Mouse (Mus musculus) small intestine, adult 2 months (tissue): ENCODE measurements at regions not wholly inside any gene's neighbourhood (a gene's known extent, or its start where the extent isn't known, plus 50 kb on each side); places are given as distances from the start of the nearest gene placed in this dataset.

Source experiments
- H3K27ac ChIP-seq: fragments of 200-500 bp; 2 replicates; pipeline ENCODE4 v1.5.1; 2012; ENCODE audit warnings: low read depth, low read length, control low read depth, inconsistent platforms; ENCODE audit not compliant: insufficient read depth
- H3K27me3 ChIP-seq: fragments of 200-500 bp; 2 replicates; pipeline ENCODE4 v1.6.1; 2012; ENCODE audit warnings: mild to moderate bottlenecking, moderate library complexity, low read length, inconsistent platforms; ENCODE audit not compliant: control insufficient read depth, insufficient read depth
- H3K36me3 ChIP-seq: fragments of 200-500 bp; 2 replicates; pipeline ENCODE4 v1.6.1; 2012; ENCODE audit warnings: mild to moderate bottlenecking, low read length, control low read depth, inconsistent platforms; ENCODE audit not compliant: control insufficient read depth, insufficient read depth
- H3K4me1 ChIP-seq: fragments of 200-500 bp; 2 replicates; pipeline ENCODE4 v1.6.1; 2012; ENCODE audit warnings: low read length, inconsistent platforms, mixed read lengths; ENCODE audit not compliant: control insufficient read depth, insufficient read depth, insufficient read length
- H3K4me3 ChIP-seq: fragments of 200-500 bp; 2 replicates; pipeline ENCODE4 v1.5.1; 2012; ENCODE audit warnings: low read depth, mild to moderate bottlenecking, control low read depth, inconsistent platforms, low read length, moderate library complexity
- CTCF ChIP-seq: fragments of 200-500 bp; IDR thresholded peaks from 2 replicates; pipeline ENCODE4 v1.5.1; 2012; ENCODE audit warnings: low read depth, mild to moderate bottlenecking, control low read depth, inconsistent platforms, low read length, moderate library complexity, mixed read lengths; ENCODE audit not compliant: insufficient replicate concordance, insufficient read length; ENCODE audit errors: extremely low read depth
- POLR2A ChIP-seq: fragments of 200-500 bp; IDR thresholded peaks from 2 replicates; pipeline ENCODE4 v1.6.1; 2012; ENCODE audit warnings: low read depth, mild to moderate bottlenecking, control low read depth, inconsistent platforms, low read length, moderate library complexity
- WGBS: fragments of 180-500 bp; shearing (Covaris S2); methylation state at CpG from one replicate; pipeline ENCODE4 v1.1.7; 2018; 5-methylcytosine and 5-hydroxymethylcytosine counted together

DNA sequence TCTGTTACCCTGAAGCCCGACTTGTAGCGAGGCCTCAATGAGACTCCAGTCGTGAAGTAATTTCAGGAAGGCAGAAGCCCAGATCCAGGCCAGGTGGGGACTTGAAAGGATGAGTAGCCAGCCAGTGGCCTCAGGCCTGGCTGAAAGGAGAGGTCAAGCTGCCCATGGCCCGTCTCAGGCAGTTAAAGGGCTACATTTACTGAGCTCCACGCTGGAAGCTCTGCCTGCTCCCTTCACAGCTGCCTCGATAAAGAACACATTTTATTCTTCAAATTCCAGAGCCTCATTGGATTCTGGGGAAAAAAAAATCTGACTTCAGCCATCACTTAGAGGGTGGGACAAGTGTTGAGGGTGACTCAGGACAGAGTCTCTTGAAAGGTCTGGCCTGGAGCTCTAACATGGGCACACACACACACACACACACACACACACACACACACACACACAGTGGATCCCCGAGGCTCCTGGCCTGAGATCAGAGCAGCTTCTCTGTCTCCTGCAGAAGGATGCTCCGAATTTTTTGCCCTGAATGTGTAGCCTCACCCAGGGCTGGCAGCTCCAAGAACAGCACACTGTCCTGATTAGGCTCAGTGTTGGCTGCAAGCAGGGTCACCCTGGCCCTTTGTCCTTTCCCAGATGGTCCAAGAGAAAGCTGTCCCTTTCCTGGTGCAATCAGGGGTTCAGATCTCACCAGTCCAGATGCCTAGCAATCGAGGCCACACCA, 53.0 kb downstream of the Gadd45g start:
- H3K4me3 ChIP-seq, result no peak overlapping the region
- WGBS, result 73% methylated on average over 9 of the region's 9 CpGs
- no peaks in the 10 kb centered on the region for H3K36me3 ChIP-seq
- peaks cover 12% of the 10 kb centered on the region for H3K4me1 ChIP-seq
- H3K27me3 ChIP-seq, result no peaks in the 10 kb centered on the region
- TF ChIP-seq CTCF (no peak), POLR2A (no peak)
- H3K27ac ChIP-seq, result no peak overlapping the region

DNA sequence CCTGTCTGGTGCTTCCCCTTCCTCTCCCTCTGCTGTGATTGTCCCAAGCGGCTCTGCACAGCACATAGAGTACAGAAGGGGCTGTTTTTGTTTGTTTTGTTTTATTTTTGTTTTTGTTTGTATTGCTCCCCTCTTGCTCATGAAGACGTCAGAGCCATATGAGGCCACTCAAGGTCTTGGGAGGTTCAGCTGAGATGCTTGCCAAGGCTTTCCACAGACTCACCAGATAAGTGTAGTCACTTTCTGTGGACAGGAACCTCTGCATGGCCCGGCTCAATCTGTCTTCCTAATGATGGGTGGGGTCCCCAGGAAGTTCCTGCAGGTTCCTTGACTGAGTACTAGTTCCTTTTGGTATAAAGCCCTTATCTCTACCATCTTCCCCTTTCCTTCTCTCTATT, 53.6 kb downstream of the Gadd45g start:
- Histone ChIP-seq H3K27me3 (no peaks in the 10 kb centered on the region), H3K36me3 (no peaks in the 10 kb centered on the region), H3K27ac (no peak overlapping the region), H3K4me3 (no peak overlapping the region), H3K4me1 (peaks cover 12% of the 10 kb centered on the region)
- 52% methylated on average over 3 of the region's 3 CpGs for WGBS
- no peak for TF ChIP-seq POLR2A

DNA sequence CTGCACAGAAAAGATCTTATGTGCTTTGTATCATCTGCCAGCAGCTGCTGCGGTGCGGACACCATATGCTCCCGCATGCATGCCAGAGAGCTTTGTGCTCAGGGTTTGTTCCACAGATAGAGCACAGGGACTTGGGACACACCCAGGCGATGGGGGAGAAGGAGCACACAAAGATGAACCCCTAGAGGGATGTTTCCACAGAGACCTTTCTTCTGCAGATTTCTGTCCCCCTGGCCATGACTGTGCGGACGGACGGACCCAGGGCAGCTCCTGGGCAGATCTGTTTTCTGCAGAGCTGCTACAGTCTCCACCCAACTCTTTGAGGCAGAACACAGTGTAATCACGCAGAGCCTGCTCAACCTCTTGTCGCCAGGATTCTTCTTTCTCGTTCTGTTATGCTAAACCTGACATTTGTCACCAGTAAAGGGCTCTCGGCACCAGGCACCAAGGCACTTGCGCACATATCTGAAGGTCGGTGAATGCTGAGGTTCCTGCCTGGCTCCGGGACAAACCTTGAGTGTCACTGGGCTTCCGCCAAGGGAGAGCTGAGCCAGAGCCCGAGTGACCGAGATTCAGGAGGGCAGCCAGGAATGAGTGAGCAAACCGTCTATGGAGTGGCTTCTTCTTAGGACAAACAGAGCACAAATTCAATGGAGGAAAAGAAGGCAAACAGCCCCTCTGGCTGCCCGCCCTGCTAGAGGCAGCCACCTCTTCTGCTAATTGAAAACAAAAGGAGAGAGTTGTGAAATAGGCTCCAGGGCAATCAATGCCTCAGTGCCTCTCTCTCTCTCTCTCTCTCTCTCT, 56.2 kb downstream of the Gadd45g start:
- 36% methylated on average over 19 of the region's 19 CpGs for WGBS
- no peaks in the 10 kb centered on the region for H3K36me3 ChIP-seq

GRCm38 (mm10) chr13:51903324-51903939, 57.0 kb downstream of the Gadd45g start:
- WGBS, result 71% methylated on average over 11 of the region's 11 CpGs
- TF ChIP-seq CTCF (no peak), POLR2A (no peak)
- Histone ChIP-seq H3K4me1 (peaks cover 8% of the 10 kb centered on the region), H3K27ac (no peak overlapping the region), H3K36me3 (no peaks in the 10 kb centered on the region), H3K4me3 (no peak overlapping the region), H3K27me3 (no peaks in the 10 kb centered on the region)

More for the DNA sequence above, 56.2 kb downstream of the Gadd45g start:
- Histone ChIP-seq H3K27me3 (no peaks in the 10 kb centered on the region), H3K4me3 (no peak overlapping the region), H3K4me1 (peaks cover 12% of the 10 kb centered on the region), H3K27ac (no peak overlapping the region)
- TF ChIP-seq POLR2A (no peak), CTCF (no peak)

DNA sequence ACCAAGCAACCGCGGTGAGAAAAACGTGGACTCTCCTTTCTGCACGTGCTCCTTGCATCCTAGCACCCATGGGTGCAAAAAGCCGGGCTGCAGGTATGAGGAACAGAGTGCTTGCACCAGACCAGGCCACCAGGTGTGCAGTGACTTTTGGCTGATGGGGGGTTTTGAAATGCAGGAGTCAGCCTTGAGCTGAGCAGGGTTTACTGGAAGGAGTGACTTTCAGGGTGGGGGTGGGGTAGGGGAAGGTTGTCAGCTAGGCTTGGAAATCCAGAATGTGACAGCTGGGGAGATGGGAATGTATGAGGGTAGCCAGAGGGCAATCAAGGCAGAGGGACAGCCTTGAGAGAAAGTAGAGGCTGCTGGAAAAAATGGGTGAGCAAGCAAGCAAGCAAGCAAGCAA, 58.8 kb downstream of the Gadd45g start:
- TF ChIP-seq POLR2A (no peak), CTCF (no peak)
- no peaks in the 10 kb centered on the region for H3K27me3 ChIP-seq
- 81% methylated on average over 5 of the region's 5 CpGs for WGBS
- no peak overlapping the region for H3K27ac ChIP-seq
- no peak overlapping the region for H3K4me3 ChIP-seq
- H3K4me1 ChIP-seq, result peaks cover 8% of the 10 kb centered on the region
- no peaks in the 10 kb centered on the region for H3K36me3 ChIP-seq

- Histone ChIP-seq H3K36me3 (no peaks in the 10 kb centered on the region), H3K27me3 (no peaks in the 10 kb centered on the region), H3K27ac (no peak overlapping the region), H3K4me1 (peaks cover 10% of the 10 kb centered on the region), H3K4me3 (no peak overlapping the region)
- TF ChIP-seq POLR2A (no peak), CTCF (no peak)
- 68% methylated on average over 3 of the region's 3 CpGs for WGBS
These were observed 59.6 kb downstream of the Gadd45g start for GRCm38 (mm10) chr13:51906103-51906502.

DNA sequence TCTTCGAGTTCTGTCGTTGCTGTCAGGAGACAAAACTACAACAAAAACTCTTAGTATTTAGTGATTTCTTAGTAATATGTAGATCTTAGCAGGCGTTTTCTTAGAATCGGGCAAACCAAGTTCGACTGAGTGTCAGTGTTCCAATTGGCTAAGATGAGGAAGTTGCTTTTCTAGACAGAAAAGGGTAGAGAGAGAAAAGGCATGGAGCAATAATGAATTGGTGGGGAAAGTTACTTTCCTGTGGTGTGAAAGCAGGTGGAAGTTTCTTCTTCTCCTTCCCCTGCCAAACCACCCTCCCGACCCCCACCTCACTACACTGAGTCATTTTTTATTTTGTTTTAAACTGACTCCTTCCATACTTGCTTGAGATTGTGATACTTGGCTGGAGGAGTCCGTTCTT, 62.0 kb downstream of the Gadd45g start:
- Histone ChIP-seq H3K4me3 (no peak overlapping the region), H3K4me1 (peaks cover 10% of the 10 kb centered on the region; the same call in 1 of the 2 replicates), H3K27ac (no peak overlapping the region), H3K27me3 (no peaks in the 10 kb centered on the region), H3K36me3 (no peaks in the 10 kb centered on the region)
- 70% methylated on average over 7 of the region's 7 CpGs for WGBS
- TF ChIP-seq POLR2A, result no peak
- TF ChIP-seq CTCF, result no peak
